Mouse (Mus musculus) left cerebral cortex, adult 18-20 months (tissue): Measurements from ENCODE around the gene Itprip. TPM values are rescaled to one million over a fixed set of nuclear protein-coding genes. Genes with fewer than 3 reads are reported as not detected.
A peak's percentile ranks its signal among the peaks of the same experiment; 100 is the strongest.

Source experiments
- DNase-seq, 2 experiments: peaks; one replicate each; pipeline ENCODE4 v3.0.0; 2021 to 2022; ENCODE audit warnings: low spot score in 2 of 2, mixed read lengths in 1 of 2
- total RNA-seq, 2 experiments: library from RNA; stranded (reverse); gene quantifications; 2 replicates each; pipeline ENCODE4 v1.2.3; 2021

The Itprip gene
- total RNA-seq, 2 experiments from 2014 or later: 1.1 to 1.3 TPM

DNA sequence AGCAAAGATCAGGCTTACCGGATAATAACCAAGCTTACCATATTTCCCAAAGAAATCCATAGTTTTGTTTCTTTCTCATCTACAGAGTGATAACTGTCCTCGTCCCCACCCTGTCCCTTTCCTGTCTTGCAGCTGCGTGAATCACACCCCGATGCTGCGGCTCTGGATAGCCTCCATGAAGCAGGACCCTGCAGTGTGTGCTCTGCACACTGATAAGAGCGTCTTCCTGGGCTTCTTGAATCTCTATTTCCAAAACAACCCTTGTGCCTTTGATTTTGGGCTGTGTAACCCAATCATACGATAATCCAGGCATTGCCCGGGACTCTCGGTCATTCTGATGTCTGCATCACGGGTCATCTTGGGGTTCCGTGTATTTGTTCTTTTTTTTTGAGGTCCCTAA, 33.2 kb downstream of the Itprip start:
- no peak for DNase-seq

DNA sequence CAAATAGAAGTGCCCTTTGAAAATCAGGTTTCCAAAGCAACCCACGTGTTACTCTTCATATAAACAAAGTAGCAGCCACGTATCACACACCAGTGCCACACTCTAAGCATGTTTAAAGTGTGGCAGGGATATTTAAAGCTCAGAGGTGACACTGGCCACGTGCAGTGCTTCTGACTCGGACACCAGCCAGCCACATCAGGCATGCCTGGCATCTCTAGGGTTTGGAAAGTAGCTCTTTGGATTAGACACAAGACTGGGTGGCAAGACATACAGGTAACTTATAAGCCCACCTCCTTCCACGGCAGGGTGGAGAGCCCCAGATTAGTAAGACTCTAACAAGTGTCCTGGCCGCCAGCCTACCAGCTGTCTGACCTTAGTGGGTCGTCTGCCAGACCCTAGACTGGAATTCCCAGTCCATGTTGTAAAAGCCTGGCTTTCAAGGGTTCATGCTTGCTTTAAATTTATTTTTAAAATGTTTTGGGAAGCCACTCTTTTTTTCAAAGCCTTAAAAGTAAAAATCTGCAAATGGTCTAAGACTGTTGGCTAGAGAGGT, 33.8 kb downstream of the Itprip start:
- no peak for DNase-seq

DNA sequence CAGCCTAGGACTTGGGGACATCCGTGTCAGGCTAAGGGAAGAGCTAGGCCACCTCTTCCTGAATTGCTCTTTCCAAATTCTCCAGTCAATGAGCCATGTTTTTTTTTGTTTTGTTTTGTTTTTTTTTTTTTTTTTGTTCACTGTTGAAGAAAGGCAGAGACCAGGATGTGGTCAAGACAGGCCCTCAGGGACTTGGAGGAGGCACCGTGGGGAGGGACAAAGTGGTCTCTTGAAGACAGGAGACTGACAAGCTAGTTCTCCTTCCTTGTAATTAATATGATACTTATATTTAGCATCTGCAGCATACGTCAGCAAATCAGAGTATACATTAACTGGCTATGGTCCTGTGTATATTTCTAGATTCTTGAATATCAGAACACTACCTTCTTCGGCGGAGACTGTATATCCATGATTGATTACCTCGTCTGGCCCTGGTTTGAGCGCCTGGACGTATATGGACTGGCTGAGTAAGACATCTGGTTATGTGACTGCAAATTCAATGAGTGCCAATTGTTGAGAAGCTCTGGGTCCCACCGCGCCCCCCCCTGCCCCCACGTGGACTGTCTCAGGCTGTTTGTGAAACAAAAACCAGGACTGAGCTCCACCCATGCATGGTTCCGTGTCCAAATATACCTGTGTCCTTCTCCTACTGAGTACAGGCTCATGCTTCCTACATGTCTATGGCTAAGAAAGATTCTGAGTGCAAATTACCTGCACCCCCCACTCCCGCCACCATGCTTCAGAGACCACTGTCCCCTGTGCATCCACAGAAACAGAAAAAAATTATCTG, 34.6 kb downstream of the Itprip start:
- no peak for DNase-seq

DNA sequence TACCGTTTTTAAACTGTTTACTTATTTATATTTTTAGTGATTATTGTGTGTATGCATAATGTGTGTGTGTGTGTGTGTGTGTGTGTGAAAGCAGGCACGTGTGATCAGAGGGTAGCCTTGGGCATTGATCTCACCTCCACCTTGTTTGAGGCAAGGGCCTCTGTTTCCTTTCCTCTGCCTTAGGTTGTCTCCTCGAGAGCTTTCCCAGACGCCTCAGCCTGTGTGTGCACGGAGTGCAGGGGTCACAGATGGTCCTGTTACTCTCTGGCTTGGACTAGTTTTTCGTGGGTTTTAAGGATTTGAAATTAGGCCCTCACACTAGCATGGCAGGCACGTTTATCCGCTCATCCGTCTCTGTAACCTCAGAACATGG, 36.2 kb downstream of the Itprip start:
- DNase-seq: no peak

DNA sequence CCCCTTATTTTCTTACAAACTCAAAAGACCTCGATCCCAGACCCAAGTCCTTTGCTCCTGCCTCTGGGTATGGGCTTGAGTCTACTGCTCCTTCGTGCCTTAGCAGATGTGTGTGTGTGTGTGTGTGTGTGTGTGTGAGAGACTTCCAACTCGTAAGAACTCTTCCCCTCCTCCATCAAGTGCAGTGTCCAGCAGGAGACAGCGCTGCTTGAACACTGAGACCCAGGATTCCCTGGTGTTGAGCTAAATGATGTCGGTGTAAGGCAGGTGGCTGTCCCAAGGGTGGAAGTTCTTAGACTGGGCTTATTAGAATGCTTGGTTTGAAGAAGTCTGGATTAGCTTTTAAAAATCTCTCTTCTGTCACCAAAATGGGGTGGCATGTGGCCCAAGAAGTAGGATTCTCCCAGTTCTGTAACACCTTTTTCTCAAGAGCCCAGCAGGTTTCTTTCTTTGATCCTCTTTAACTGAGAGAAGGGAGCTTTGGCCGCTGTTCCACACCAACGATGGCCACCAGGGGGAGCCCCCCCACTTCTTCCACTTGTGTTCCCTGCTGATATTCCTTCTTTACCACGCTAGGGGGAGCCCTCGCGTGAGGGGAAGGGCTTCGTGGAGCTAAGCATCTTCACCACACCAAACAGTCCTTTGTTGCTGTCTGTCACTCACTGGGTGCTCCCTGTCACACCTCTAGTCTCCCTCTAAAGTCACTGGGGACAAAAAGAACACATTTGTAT, 36.8 kb downstream of the Itprip start:
- DNase-seq: peak; percentile 64 to 82

DNA sequence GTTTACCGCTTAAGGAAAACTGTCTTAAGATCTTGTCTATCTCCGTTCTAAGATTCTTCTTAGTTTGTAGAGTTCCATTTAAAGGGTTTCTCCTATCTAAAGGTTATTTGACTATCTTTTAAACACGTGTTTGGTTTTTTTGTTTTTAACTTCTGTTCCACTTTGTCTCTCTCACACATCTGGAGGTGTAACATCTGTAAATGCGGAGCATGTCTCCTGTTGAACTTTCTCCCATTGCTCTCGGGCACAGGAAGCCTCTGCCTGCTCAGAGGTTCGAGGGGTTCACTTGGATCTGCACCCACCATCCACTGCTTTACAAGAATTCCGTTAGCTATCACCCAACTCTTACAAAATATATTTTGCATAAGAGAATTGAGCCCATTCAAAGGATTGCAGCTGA, 37.6 kb downstream of the Itprip start:
- DNase-seq: no peak

DNA sequence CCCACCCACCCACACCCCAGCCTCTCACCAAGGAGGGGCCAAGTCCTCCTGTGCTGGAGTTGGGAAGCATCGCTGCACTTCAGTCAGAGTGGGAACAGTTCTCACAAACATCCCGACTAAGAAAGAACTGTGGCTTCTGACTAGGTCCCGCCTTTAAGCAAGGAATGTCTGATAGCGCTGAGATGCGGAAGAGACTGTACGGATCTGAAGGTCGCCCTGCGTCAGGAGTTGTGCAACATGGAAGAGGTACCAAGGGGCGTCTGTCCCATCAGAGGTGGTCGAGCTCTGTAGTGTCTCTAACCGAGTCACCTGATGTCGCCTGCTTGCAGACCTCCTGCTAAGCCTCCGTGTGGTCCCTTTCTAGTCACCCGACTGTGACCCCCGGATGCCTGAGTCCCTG, 42.8 kb downstream of the Itprip start:
- DNase-seq: no peak

DNA sequence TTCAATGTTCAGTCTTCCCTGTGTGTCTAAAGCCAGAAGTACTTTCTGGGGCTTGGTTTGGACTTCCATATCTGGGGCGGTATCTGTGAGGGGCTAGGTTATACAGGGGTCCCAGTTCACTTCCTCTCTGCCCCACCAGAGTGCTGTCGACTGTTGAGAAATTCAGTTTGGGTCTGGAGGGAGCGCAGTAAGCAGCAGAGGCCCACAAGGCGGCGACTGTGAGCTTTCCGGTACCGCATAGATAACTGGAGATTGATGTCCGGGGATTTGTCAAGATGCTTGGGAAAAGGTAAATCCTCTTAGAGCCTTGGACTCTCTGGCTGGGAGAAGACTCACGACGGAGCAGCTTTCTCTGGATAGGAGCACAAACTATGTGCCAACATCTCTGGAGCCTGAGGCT, 47.6 kb downstream of the Itprip start:
- no peak for DNase-seq

DNA sequence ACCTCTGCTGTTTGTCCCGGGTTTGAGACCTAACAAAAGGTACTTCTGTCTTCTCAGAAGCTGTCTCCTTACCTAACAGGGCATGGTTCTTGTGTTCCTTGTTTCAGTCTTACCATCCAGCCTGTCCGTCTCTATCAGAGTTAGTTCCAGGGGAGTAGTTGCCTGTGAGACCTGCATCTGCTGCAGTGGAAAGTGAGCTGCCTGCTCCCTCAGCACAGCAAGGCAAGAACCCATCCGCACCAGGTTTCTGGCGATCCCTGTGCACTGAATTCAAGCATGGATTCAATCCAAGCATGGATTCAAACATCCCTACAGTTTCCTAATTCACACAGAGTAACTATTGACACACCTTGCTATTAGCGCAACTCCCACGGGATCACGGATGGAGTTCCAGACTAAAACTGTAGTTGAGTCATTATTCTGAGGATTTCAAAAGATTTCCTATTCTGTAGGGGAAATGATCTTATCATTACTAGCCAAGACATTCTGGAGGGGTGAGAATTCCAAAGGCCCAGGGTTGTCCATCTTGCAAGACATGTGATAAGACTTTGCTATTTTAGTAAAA, 48.9 kb downstream of the Itprip start:
- no peak for DNase-seq

DNA sequence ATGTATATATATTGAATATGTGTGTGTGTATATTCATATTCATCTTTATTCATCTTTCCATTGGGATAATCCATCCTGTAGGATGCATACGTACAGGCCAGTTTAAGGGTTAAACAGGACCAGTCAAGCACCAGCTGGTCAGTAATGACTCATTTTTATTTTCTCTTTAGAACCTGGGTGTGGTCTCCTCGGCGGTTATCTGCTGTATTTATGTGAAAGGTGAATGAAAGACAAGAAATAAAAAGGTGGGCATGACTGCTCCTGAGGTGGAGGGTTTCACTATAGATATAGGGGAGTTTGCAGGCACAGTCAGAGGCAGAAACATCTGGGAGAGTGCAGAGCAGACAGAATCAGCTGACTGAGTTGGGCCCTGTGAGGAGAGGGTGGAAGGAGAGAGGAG, 49.6 kb downstream of the Itprip start:
- DNase-seq: no peak

DNA sequence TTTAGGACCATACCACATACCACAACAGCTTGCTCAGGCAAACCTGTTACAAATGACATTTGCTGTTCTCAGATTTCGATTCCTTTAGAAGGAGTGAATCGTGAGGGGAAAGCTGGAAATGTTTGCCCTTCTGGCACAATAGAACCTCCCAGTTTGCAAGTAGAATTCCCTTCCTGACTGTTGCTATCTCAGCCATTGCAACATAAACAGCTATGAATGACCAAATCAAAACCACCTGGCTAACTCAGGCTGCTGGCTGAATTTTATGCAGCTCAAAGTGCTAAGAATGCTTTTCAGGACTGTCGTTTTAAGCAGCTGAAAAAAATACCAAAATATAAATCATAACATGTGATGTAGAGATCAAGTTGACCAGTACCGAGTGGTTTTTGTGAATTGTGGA, 50.1 kb downstream of the Itprip start:
- no peak for DNase-seq

DNA sequence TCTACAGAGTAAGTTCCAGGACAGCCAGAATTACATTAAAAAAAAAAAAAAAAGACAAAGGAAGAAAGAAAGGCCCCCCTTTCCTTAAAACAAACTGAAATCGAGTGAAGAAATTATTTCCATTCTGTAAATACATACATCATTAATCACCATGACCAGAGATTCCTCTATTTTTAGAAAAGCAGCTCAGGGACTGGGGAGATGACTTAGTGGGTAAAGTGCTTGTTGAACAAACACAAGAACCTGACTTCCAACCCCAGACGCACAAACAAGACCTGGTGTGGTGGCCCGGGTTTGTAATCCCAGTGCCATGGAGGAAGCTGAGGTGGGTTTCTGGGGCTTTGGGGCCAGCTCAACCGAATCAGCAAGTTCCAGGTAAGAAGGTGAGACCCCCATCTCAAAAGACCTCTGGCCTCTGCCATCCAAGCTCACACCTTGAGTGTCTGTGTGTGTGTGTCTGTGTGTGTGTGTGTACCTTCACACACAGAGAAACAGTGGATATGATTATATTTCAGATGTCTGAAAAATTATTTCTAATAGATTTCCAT, 51.4 kb downstream of the Itprip start:
- DNase-seq: no peak

DNA sequence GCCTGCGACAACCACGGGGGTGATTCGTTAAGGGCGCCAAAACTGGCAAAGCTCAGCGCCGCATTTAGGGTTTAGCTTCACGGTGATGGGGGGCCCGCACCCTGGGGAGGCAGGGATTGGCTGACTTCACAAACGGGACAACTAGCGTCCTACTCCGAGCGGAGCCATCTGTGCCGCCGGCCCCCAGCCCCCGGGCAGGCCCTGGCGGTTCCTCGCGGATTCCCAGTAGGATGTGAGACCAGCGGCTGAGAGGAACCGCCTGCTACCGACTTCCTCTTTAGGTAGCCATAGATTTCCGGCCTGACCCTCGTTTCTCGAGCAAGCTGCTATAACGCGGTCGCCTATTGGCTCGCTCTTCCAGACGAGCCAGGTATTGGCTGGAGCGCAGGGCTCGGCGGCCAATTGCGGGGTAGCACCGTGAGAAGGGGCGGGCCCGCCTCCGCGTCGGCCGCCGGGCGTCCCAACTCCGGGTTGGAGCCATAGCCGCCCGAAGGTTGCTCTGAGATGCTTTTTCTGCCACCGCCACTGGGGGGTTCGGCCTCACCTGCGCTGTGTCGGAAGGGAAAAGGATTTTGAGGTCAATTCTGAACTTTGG, 53.6 kb downstream of the Itprip start, which contains the start of gene Gsto2:
TSS of gene Gsto2 (plus strand) at position 182 of the 595 bp plus-strand sequence.
- peak; percentile 92 to 95 for DNase-seq

DNA sequence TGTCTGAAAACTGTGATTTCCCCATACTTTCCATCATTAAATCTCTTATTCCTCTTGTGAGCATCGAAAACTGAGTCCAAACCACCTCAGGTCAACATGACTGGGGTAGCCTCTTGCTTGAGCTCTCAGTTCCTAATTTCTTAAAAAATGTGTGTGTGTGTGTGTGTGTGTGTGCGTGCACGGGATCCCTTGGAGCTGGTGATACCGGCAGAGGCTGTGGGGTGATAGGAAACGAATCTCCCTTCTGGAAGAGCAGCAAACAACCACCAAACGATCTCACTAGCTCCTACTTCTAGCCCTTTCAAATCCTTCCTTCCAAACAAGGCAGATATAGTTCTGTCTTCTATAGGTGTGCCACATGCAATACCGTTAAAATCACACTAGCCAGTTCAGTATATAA, 54.4 kb downstream of the Itprip start:
- no peak for DNase-seq

DNA sequence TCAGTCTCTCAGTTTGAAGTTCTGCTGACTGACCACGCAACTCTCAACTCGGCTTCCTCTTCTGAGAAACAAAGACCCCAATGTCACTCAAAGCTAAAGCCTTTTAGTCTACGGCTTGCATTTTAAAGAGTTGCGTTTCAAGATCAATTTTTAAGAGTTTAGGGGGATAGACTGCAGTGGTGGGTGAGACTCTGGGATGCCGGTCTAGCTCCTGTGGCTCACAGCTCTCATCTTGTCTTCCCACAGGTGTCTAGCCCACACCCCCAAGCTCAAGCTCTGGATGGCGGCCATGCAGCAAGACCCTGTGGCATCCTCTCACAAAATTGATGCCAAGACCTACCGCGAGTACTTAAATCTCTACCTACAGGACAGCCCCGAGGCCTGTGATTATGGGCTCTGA, 55.0 kb downstream of the Itprip start:
- DNase-seq: no peak

DNA sequence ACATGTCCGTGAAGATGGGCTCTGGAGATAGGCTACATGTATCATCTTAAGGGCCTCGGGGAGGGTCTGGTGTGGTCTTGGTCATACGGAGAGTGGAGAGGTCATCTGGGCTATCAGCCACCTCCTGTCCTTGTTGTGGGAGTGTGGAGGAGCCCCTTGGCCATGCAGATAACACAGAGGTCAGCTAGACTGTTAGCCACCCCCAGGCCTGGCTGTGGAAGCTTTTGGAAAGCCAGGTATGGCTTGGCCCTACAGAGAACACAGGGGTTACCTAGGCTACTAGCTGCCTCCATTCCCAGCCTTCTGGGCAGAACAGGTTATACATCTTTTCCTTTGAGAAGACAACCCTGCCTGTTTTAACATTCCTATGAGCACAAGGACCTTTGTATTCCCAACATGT, 56.5 kb downstream of the Itprip start:
- DNase-seq: no peak

DNA sequence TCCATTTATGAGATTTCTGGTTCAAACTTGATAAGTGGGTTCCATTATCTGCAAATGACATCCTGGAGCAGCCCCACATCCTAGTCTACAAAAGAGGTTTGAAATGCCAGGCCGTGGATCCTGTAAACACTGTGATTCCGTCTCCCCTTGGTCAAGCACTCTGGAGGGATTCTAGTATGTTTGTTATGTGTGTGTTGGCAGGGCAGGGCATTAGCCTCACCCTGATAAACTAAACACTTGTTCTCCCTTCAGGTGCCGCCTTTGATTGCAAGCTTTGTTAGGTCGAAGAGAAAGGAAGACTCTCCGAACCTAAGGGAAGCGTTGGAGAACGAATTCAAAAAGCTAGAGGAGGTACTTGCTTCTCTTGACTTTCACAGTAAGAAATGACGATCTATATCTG, 59.9 kb downstream of the Itprip start:
- DNase-seq: no peak

DNA sequence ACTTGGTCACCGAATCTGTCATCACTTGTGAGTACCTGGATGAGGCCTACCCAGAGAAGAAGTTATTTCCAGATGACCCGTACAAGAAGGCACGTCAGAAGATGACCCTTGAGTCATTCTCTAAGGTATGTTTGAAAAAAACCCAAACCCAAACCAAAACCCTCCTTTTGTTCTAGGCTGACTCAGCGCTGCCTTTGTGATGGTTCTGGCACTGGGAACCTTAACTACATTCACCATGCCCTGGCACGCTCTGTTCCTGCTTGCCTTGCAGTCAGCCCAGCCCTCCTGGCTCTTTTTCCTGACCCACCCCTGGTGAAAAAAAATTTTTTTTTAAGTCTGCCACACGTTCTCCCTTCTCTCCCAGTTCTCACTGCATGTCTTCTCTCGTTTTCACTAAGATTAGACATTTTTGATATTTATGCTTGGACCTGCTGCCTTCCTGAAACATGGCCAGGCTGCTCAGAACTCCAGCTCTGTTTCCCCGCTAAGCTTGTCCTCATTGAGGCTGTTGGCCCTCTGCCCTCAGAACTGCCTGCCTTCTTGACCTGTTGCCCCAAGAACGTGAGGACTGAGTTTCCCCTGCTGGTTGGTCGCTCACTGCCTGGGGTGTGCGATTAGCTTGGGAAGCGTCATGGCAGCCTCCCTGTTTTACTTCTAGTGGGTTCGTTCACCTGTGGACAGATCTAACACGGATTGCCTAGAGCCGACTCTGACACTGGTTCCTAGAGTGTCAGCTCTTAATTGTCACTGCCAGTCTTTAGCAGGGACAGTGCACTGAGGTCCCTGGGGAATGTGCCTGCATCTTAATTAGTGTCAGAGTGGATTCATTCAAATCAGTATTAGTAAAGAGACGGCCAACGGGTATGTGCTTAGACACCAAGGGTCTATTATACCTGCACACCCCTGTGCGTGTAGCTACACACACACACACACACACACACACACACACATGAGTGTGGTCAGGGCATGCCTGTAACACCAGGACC, 60.8 kb downstream of the Itprip start:
- DNase-seq: no peak

DNA sequence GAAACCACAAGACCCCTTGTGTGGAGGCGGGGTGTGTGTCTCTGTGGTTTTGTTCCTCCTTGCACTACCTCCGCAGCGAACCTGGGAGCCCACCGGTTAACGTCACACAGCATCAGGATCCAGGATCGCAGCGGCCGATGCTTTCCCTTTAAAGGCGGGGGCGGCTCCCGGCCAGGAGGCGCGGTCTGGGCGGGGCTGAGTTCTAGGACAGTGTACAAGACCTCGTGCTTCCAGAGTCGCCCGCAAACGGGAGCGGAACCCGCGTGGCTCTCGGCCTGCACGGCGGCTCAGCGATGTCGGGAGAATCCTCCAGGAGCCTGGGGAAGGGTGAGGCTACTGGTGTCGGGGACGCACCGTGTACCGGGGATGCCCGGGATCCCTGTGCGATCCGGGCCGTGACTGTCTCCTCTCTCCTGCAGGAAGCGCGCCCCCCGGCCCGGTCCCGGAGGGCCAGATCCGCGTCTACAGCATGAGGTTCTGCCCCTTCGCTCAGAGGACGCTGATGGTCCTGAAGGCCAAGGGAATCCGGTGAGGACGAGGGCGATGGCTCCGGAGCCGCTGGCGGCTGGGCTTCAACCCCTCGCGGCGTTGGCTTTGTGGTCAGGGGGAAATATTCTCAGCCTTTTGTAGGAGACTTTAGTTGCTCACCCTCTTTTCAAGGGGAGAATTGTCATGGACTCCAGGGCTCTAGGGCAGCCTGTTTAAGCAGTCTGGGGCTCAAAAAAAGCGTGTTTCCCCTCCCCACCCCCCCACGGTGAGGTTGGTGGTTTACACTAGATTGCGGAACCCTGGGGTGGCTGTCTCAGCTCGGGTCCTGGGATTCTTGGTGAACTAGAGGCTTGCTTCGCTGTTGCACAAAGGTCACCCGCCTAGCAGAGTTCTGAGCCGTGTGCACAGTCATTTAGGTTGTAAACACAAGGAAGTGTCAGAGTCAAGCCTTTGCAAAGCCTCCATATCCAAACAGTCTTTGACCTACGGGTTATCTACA, 64.0 kb downstream of the Itprip start, which contains the start of gene Gsto1:
TSS of gene Gsto1 (plus strand) at position 175 of the 988 bp plus-strand sequence.
- peak; percentile 87 to 90 for DNase-seq
